Mouse (Mus musculus) spleen, adult 2 months (tissue): ENCODE data around the gene Pcnx.

Source experiments
- CTCF ChIP-seq: fragments of 200-500 bp; IDR thresholded peaks from 2 replicates; pipeline ENCODE4 v1.5.1; 2011; ENCODE audit warnings: mild to moderate bottlenecking, inconsistent platforms; ENCODE audit not compliant: insufficient read depth, insufficient read length, insufficient replicate concordance; ENCODE audit errors: extremely low read depth
- POLR2A ChIP-seq: fragments of 200-500 bp; IDR thresholded peaks from 2 replicates; pipeline ENCODE4 v1.6.1; 2011; ENCODE audit warnings: low read depth, low read length, inconsistent platforms

DNA sequence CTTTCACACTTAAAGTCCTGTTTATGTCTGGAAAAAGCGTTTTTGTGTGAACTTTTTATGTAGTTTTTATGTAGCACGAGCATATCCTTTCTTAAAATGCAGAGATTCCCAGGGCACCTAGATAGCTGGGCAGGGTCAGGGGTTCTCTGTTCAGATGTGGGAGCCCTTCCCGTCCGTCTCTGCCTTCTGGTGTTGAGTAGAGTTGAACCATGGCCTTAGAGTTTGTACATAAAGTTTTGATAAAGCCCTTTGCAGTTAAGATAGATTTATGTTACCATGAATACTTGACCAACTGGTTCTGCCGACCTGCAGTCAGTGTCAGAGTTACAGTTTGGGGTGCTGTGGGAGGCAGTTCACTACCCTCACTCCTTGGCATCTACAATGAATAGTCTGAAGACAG, 67.3 kb downstream of the Pcnx start:
- TF ChIP-seq POLR2A (no peak), CTCF (no peak)
